Mouse (Mus musculus): Measurements from ENCODE around the gene Chtf18. TPM values are rescaled to one million over a fixed set of nuclear protein-coding genes. Genes with fewer than 3 reads are reported as not detected.

Chtf18 gene
- polyA plus RNA-seq, 1 experiment = 75.4 TPM

DNA sequence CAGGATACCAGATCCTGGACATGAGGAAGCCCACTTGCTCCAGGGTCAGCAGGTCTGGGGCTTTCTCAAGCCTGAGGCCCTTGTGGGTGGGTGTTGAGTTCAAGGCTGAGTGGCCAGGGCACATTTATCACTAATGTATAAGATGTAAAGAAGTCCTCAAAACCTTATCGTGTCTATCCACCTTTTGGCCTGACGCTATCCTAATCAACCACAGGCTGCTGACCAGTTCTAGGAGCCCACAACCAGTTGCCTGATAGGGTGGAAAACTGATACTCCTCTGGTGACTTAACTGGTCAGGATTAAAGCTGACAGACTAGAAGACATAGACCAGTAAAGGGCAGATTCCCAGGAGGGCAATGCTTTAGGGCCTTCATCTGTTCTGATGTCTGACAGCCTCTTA is 17.2 kb downstream of the Chtf18 start:
- TF ChIP-seq GATA1 (IDR thresholded peaks at IDR 0.05; ENCODE audit: low read length) = no peak

DNA sequence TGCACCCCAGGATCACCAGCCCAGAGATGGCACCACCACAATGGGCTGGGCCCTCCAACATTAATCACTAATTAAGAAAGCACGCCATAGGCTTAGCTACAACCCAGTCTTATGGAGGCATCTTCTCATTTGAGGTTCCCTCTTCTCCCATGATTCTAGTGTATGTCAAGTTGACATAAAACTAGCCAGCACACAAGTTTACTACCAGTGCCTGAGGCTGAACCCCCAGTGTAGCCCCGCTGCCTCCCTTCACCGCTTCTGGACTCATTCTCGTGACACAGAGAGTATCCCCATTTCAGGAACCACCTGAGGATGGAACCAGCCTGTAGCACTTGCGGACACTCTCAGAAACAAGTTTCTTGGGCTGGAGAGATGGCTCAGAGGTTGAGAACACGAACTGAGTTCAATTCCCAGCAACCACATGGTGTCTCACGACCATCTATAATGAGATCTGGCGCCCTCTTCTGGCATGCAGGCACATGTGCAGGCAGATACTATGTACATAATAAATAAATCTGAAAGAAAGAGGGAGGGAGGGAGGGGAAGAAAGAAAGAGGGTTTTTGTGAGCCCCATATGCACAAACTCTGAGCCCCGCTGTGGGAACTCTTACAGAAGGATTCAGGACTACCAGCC is 26.2 kb downstream of the Chtf18 start:
- TF ChIP-seq GATA1 (IDR thresholded peaks at IDR 0.05; ENCODE audit: low read length) = no peak

DNA sequence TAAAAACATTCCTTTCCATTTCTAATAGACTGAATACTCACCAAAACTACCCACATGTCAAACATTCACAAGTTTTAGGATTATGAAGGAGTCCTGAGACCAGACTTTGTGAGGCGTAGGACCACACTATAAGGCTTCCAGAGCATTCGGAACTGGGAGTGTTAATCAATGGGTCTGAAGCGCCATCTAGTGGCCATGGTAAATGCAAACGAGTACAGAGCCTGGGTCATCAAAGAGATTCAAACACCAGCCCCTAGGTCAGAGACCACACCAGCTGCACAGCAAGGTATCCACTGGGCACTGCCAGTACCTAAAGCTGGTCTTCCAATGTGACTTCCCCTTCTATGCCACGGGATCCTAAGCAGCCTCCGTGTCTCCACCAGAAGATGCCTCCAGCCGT is 28.8 kb downstream of the Chtf18 start:
- TF ChIP-seq GATA1 (IDR thresholded peaks at IDR 0.05; ENCODE audit: low read length) = no peak

DNA sequence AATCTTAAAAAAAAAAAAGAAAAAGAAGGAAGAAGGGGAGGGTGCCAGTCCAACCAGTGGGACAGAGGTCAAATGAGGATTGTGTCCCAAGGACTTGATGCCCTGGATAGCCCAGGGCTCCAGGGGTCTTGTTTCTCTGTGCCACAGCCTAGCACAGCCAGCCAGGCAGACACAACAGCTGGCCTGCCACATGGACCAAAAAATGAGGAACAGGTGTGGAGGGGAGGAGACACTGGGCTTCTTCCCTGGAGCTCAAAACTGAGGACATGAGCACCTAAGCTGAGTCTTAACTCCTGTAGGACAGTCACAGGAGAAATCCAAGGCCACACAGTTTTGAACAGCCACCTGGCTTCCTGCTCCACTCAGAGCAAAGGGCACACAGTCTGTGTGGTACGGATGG is 31.0 kb downstream of the Chtf18 start:
- no peak for TF ChIP-seq GATA1 (IDR thresholded peaks at IDR 0.05; ENCODE audit: low read length)

DNA sequence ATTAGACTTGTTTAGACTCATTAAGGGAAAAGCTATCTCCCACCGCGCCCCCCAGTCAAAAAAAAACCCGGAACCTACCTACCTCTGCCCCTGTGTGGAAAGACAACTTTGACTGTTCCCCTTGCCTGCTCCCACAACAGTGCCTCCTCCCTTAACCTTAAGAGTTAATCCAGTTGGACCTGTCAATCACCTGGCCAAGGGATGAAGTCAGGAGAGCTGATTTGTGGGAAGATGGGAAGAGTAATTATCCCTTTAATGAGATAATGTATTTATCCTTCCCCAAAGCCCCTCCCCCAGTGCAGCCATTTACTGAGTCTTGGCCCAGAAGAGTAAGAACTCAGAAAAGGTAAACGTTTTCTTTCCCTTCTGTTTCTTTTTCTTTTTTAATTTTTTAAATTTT is 38.3 kb downstream of the Chtf18 start:
- TF ChIP-seq GATA1 (IDR thresholded peaks at IDR 0.05; ENCODE audit: low read length) = no peak

DNA sequence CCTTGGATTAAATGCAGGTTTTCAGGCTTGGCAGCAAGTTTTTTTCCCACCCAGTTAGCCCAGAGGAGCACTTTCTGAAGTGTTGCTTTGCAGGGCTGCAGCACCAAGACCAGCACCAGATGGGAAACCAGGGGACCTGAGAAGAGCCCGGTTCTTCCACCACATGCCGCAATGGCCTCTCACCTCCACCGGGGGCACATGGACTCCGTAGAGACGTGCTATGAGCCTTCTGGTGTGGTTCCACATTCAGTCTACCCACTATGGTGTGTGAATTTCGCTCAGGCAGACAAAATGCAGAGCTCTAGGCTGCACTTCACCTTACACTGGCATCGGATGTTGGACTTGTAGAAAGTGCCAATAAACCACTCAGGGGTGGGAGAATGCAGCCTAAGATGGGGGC is 40.9 kb downstream of the Chtf18 start:
- TF ChIP-seq GATA1 (IDR thresholded peaks at IDR 0.05; ENCODE audit: low read length) = no peak

DNA sequence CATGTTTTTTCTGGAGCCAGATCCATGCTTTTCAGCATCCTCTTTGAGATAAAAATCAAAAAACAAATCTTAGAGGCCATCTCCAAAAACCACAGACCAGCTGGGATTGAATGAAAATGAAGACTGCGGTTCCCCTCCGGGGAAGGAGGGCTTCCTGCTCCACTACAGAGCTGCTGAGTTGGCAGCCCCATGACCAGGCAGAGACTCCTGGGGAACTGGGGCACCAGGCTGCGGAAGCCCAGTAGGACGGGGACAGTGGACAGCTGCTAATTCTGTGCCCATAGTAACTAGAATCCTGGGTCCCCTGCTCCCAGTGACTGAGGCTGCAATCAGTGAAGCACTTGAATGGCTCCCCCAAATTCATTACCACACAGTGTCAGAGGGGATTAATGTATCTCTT is 45.6 kb downstream of the Chtf18 start:
- no peak for TF ChIP-seq GATA1 (IDR thresholded peaks at IDR 0.05; ENCODE audit: low read length)

DNA sequence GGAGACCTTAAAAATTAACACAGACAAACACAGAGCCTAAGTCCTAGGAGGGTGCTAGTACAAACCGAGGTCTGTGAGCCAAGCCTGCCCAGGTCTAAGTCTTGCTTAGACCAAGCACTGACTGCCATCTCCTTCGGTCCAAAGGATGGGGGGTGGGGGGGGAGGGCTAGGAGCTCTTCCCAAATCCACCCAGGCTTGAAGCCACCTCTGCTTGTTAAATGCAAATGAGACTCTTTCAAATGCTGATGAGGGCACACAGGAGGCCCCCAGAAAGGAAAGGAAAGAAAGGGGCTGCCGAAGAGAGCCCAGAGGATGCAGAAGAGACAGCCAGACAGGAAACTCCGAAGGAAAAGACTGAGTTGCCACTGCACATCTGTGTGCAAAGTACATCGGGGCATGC is 47.4 kb downstream of the Chtf18 start:
- no peak for TF ChIP-seq GATA1 (IDR thresholded peaks at IDR 0.05; ENCODE audit: low read length)

DNA sequence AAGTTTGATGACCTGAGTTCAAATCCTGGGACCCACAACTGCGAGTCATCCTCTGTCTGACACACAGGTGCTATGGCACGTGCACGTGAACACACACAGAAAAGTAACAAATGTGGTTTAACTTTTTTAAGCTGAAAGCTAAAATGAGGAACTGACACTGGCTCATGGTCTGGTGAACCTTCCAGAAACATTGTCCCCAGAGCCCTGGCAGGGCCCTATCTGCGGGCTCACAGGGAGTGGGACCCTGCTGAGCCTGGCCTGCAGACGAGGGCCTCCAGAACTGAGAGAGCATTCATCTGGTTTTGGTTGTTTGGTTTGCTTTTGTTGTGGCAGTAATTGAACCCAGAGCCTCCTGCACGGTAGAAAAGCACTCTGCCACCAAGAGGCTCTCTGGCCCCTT is 49.2 kb downstream of the Chtf18 start:
- no peak for TF ChIP-seq GATA1 (IDR thresholded peaks at IDR 0.05; ENCODE audit: low read length)

DNA sequence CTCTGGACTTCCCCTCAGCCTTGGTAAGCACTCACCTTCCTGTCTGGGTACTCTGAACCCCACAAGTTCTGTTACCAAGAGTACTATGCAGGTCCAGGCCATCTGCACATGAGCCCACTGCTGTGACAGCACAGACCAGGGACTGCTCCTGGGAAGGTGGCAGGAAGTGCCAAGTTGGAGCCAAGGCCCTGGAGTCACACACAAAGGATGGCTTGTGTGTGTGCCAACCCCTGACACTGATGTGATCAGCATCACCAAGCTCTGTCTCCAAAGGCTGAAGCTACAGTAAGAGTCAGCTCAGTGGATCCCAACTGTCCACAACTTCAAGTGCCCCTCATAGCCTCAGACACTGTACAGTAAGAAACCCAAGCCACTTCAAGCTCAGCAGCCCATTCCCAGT is 54.2 kb downstream of the Chtf18 start:
- TF ChIP-seq GATA1 (IDR thresholded peaks at IDR 0.05; ENCODE audit: low read length) = no peak

Other genes with a start within 250 kb of the Chtf18 start
- not detected in 2 replicates for gene Sstr5, start 230.1 kb downstream of the Chtf18 start, polyA plus RNA-seq (2012)
- gene Sox8, start 156.7 kb downstream of the Chtf18 start, polyA plus RNA-seq (2012) = not detected in 2 replicates
- 16.3 and 16.6 TPM in 2 replicates for gene Lmf1, start 148.3 kb downstream of the Chtf18 start, polyA plus RNA-seq (2012)
- gene Gng13, start 10.2 kb downstream of the Chtf18 start, polyA plus RNA-seq (2012) = not detected in 2 replicates
- 41.1 and 46.1 TPM in 2 replicates for gene Rpusd1, start 251 bp upstream of the Chtf18 start, polyA plus RNA-seq (2012)
- not detected in 2 replicates for gene Mslnl, start 8.6 kb upstream of the Chtf18 start, polyA plus RNA-seq (2012)
- gene Msln, start 27.0 kb upstream of the Chtf18 start, polyA plus RNA-seq (2012) = not detected in 2 replicates
- 17.0 and 20.0 TPM in 2 replicates for gene Narfl, start 46.4 kb upstream of the Chtf18 start, polyA plus RNA-seq (2012)
- gene Haghl, start 58.3 kb upstream of the Chtf18 start, polyA plus RNA-seq (2012) = 31.3 and 32.7 TPM in 2 replicates
- gene Ccdc78, start 59.2 kb upstream of the Chtf18 start, polyA plus RNA-seq (2012) = 0.04 TPM in 1 of 2 replicates, not detected in the other
- 28.7 and 30.6 TPM in 2 replicates for gene Fam173a, start 65.5 kb upstream of the Chtf18 start, polyA plus RNA-seq (2012)
- not detected in 2 replicates for gene AC134908.4, start 68.2 kb upstream of the Chtf18 start, polyA plus RNA-seq (2012)
- gene Metrn, start 69.7 kb upstream of the Chtf18 start, polyA plus RNA-seq (2012) = 182 and 238 TPM in 2 replicates
- not detected in 2 replicates for gene Fbxl16, start 81.7 kb upstream of the Chtf18 start, polyA plus RNA-seq (2012)
- 4.2 and 10.5 TPM in 2 replicates for gene Wdr24, start 96.2 kb upstream of the Chtf18 start, polyA plus RNA-seq (2012)
- gene Jmjd8, start 101.4 kb upstream of the Chtf18 start, polyA plus RNA-seq (2012) = 0.11 TPM in 2 replicates
- gene Stub1, start 106.0 kb upstream of the Chtf18 start, polyA plus RNA-seq (2012) = 90.4 and 95.1 TPM in 2 replicates
- 1.9 and 2.4 TPM in 2 replicates for gene Rhbdl1, start 109.9 kb upstream of the Chtf18 start, polyA plus RNA-seq (2012)
- gene Gm20683, start 114.3 kb upstream of the Chtf18 start, polyA plus RNA-seq (2012) = 10.1 and 12.3 TPM in 2 replicates
- 207 and 251 TPM in 2 replicates for gene Rhot2, start 117.4 kb upstream of the Chtf18 start, polyA plus RNA-seq (2012)
- 6.9 and 14.5 TPM in 2 replicates for gene Wdr90, start 134.1 kb upstream of the Chtf18 start, polyA plus RNA-seq (2012)
- gene Mcrip2, start 141.3 kb upstream of the Chtf18 start, polyA plus RNA-seq (2012) = 175 and 225 TPM in 2 replicates
- 67.3 and 82.1 TPM in 2 replicates for gene Mettl26, start 147.7 kb upstream of the Chtf18 start, polyA plus RNA-seq (2012)
- 1.6 and 1.9 TPM in 2 replicates for gene Wfikkn1, start 153.4 kb upstream of the Chtf18 start, polyA plus RNA-seq (2012)
- gene Rab40c, start 192.3 kb upstream of the Chtf18 start, polyA plus RNA-seq (2012) = 12.9 and 13.4 TPM in 2 replicates
- gene Pigq, start 217.5 kb upstream of the Chtf18 start, polyA plus RNA-seq (2012) = 89.1 and 149 TPM in 2 replicates
- gene Nhlrc4, start 217.5 kb upstream of the Chtf18 start, polyA plus RNA-seq (2012) = 0.31 and 0.85 TPM in 2 replicates
- gene A930017K11Rik, start 225.1 kb upstream of the Chtf18 start, polyA plus RNA-seq (2012) = 0.12 and 0.15 TPM in 2 replicates